Mouse (Mus musculus) adrenal gland (tissue): ENCODE results near the gene Hist1h2bg.
"Not testable (repeated sequence)": the region's sequence is repeated elsewhere in the genome, so short reads cannot be mapped to it uniquely, and the experiment has no call there.

Source experiments
- intact Hi-C: fragments of 180-260 bp; cut with DNase I; formaldehyde crosslinking; loops from one replicate; pipeline ENCODE4 v1.15.1; 2025

The Hist1h2bg gene

DNA sequence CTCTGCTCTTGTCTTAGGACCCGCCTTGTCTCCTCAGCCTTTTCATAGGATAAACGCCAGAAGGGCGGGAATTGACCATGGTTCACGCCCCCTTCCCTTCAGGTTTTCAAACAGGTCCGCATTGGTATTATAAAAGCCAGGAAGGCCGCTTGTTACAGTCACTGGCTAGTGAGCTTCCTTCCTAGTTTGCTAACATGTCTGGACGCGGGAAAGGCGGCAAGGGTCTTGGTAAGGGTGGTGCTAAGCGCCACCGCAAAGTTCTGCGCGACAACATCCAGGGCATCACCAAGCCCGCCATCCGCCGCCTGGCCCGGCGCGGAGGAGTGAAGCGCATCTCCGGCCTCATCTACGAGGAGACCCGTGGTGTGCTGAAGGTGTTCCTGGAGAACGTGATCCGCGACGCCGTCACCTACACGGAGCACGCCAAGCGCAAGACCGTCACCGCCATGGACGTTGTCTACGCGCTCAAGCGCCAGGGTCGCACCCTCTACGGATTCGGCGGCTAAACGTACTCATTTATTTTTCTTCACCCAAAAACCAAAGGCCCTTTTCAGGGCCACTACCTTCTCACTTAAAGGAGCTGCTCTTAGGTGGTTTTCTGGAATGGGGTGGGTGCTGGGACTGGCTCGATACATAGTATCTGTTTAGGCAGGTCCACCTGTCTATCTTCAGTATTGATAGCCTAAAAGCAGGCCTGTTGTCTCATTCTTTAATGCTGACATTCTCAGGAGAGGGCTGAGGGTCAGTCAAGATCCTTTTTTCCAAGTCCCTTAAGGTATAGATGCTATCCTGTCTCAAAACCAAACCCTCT is 10.4 kb downstream of the Hist1h2bg start, which contains the start of gene Hist1h4d:
Hist1h4d (plus strand) TSS at position 191 of the 811 bp plus-strand sequence.
- intact Hi-C loops = loop anchor here (5.0 kb wide), 2 partner anchors 36 to 181 kb away; partner anchors contain the start of genes Hist1h1a, Hist1h3a and Hist1h4a

DNA sequence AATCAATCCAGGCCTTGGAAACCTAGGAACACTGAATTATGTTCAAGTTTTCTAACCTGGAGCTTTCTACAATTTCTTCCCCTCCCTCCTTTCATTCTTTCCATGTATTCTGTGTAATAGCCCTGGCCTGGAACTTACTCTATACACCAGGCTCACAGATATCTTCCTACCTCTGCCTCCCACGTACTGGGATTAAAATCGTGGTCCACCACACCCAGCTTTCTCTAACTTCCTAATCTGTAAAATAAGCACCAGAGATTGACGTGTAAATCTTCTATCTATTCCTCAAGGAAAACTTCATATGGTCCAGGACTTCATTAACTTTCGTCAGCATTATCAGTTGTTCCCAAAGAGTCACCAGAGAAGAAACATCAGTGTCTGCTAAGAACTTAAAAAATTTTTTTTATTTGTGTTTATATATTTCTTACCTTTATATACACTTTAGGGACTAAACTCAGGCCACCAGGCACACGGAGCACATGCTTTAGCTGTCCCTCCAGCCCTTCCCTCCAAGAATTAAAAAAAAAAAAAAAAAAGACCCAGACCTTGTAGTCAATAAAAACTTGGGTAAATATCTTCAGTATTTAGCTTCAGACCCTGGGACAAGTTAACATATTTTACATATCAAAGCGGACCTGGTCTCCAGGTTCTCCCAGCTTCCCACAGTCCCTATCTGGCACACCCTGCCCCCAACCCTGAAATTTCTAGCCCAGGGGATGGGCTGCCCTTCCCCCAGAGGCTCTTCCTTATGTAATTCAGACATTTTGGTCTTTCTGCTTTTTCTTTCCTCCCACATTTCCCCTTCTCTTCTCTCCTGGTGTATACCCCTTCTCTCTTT is 11.2 kb downstream of the Hist1h2bg start:
- intact Hi-C loops = loop anchor here (5.0 kb wide), 2 partner anchors 35 to 180 kb away; partner anchors contain the start of genes Hist1h1a, Hist1h3a and Hist1h4a

GRCm38 (mm10) chr13:23583387-23584068 is 12.3 kb downstream of the Hist1h2bg start:
- intact Hi-C loops = loop anchor here (5.0 kb wide), 2 partner anchors 34 to 179 kb away; partner anchors contain the start of genes Hist1h1a, Hist1h3a and Hist1h4a

GRCm38 (mm10) chr13:23584331-23584730 is 13.1 kb downstream of the Hist1h2bg start:
- intact Hi-C loops = loop anchor here (5.0 kb wide), 2 partner anchors 33 to 178 kb away; partner anchors contain the start of genes Hist1h1a, Hist1h3a and Hist1h4a

DNA sequence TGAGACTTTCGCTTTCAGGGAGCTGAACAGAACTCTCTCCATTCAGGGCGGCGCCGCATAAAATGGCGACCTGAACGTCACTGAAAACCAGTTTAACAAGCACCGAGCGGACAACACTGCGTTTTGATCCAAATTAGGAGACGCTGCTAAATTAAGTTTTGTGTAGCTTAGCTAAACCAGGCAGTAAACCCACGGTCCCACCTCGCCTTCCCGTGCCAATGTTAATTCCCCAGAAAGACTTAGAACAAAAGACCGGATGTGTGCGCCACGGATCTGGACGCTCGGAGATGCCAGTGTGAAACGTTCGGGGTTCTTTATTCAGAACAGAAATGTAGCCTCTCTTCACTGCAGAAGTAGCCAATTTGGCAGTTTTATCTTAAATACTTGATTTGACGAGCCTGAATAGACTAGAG is 13.8 kb downstream of the Hist1h2bg start:
- intact Hi-C loops = no loop called here

DNA sequence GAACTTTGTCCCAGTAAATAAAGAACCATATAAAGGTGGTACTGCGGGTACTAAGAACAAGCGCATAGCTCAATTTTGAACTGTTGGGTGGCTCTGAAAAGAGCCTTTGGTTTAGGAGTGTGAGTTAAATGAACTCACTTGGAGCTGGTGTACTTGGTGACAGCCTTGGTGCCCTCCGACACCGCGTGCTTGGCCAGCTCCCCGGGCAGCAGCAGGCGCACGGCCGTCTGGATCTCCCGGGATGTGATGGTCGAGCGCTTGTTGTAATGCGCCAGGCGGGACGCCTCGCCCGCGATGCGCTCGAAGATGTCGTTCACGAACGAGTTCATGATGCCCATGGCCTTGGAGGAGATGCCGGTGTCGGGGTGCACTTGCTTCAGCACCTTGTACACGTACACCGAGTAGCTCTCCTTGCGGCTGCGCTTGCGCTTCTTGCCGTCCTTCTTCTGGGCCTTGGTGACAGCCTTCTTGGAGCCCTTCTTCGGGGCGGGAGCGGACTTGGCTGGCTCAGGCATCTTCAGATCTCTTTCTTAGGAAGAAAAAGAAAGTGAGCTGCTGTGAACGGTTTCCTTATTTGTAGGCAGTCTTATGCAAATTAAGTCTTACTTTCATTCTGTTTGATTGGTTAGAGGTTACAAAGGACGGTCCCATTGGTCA is 14.4 kb downstream of the Hist1h2bg start:
- intact Hi-C loops = not testable (repeated sequence)

DNA sequence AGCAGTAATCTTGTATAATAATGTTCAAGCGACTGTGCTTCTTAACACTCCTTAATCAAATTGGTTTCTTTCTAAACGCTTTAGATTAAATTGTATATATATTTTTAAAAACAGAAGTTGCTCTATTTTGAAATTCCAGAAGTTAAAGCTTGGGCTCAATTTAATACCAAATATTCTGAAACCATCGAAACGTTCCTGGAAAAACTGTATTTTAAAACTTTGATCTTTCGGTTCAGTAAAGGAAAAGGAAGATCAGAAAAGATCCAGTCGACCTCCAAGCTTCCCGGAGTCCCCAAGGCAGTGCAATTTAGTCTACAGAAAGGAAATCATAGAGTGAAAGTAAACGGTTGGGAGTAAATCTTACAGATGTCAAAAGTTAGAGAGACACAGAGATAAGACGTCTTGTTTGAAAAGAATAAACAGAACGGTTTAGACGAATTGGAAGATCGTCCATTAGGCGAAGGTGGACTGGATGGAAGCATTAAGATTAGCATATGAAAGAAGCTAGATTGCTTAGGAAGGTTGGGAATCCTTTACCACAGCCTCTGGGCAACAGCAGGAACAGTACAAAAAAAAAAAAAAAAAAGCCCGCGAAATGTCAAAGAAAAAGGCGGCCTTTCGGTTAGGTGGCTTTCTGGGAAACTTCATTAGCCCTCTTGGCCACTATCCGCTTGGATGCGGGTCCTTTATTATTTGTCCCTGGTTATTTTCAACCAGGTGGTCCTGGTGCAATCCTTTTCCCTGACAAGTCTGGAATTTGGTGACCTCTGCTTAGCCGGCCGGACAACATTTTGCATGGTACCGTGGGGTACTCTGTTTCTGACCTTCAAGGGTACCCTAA is 15.1 kb downstream of the Hist1h2bg start:
- intact Hi-C loops = no loop called here

DNA sequence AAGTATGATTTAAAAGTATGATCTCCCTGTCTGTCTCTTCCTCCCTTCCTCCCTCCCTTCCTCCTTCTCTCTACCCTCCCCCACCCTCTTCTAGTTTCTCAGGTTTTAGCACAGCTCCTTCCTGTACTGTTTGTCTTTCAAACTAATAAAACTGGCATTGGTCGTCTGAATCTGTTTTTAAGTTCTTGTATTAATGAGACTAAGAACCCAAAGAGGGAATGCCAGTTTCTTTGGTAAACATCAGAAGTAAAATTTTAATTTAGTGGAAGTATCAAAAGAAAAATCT is 15.7 kb downstream of the Hist1h2bg start:
- intact Hi-C loops = no loop called here

GRCm38 (mm10) chr13:23591206-23591605 is 20.0 kb downstream of the Hist1h2bg start:
- intact Hi-C loops = loop anchor here (10.0 kb wide), 1 partner anchor 166 kb away; the partner anchor contains the start of gene Abt1

- intact Hi-C loops = loop anchor here (10.0 kb wide), 1 partner anchor 167 kb away; the partner anchor contains the start of gene Abt1
Observed at GRCm38 (mm10) chr13:23591886-23592285, 20.7 kb downstream of the Hist1h2bg start.

DNA sequence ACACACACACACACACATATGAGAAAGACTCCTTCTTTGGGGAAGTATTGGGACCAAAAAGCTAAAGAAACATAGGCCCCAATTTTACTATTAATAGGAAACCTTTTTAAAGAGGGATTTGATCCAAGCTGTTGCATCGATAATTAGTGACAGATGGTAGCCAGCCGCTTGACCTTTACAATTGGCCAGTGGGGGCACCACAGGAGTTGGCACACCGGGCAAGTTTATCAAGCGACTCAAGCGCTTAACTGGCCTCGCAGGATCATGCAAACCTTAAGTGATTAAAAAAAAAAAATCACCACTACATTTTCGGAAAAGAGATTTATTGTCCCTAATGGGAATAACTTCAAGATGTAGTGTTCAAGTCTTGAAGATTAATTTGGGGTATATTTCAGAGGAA is 21.4 kb downstream of the Hist1h2bg start:
- intact Hi-C loops = loop anchor here (10.0 kb wide), 1 partner anchor 168 kb away; the partner anchor contains the start of gene Abt1

GRCm38 (mm10) chr13:23593051-23593770 is 22.0 kb downstream of the Hist1h2bg start:
- intact Hi-C loops = loop anchor here (10.0 kb wide), 1 partner anchor 168 kb away; the partner anchor contains the start of gene Abt1

DNA sequence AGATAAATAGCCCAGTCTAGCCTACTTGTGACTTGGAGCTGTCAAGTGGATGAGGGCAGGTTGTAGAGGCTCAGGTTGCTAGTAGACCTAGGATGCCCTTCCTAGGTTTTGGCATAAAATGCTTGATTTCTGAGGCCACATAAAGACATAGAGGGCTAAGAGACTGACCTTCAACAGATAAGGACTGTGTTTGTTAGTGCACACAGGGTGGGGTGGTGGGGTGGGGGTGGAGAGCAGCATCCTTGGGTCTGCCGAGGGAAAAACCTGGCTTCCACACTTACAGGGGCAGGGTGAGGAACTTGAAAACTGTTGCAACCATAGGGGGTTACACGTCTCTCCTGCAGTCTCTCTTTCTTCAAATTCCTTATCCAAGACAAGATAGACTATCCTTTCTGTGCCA is 24.0 kb downstream of the Hist1h2bg start:
- intact Hi-C loops = loop anchor here (10.0 kb wide), 1 partner anchor 170 kb away; the partner anchor contains the start of gene Abt1

DNA sequence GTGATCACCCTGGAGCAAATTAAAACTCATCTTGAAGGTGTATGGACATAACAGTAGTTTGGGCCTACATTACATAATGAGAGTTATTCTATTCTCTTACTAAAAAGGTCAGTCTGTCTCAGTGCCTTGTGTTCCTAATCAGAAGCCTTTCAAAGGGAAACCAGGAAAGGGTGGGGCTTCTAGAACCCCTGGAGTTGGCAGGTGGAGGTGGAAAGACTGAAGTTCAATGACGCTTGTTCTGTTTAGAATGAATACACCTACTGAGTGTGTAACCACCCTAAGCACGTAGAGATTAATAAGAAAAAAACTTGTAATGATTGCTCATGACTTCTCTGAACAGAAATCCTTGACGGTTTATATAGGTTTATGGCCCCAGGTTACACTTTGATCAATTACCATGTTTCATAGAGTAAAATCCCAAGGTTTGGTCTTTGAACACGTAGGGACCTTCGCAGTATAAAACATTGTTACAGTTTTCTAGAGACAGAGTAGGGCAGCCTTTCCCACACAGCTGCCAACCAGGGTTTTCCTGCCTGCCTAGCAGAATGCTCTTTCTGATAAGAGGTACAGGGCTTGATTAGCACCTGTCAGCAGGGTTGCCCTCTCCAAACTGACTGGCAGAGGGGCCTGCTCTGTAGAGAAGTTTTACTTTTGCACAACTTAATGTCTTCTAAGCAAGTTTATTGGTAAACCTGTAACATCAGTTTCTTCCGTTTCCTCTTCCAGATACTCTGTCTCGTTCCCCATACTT is 24.6 kb downstream of the Hist1h2bg start:
- intact Hi-C loops = loop anchor here (10.0 kb wide), 1 partner anchor 171 kb away; the partner anchor contains the start of gene Abt1

DNA sequence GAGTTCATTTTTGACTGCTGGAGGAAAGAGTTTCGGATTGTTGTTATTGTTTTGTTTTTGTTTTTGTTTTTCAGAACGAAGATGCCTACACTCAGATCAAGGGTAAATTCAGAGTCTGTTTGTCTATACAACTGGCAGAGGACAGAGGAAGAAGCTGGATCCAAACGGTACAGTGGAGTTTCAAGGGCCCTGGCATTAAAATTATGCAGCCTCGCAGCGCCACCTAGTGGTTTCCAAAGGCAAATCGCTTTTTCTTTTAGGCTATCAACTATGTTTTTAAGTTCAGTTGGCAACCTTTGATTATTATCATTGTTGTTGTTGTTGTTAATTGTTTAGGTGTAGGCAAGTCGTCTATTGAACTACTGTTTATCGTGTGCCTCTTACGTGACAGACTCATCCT is 26.8 kb downstream of the Hist1h2bg start:
- intact Hi-C loops = loop anchor here (10.0 kb wide), 1 partner anchor 173 kb away; the partner anchor contains the start of gene Abt1

- intact Hi-C loops = no loop called here
Observed at GRCm38 (mm10) chr13:23603182-23603699, 32.0 kb downstream of the Hist1h2bg start.

DNA sequence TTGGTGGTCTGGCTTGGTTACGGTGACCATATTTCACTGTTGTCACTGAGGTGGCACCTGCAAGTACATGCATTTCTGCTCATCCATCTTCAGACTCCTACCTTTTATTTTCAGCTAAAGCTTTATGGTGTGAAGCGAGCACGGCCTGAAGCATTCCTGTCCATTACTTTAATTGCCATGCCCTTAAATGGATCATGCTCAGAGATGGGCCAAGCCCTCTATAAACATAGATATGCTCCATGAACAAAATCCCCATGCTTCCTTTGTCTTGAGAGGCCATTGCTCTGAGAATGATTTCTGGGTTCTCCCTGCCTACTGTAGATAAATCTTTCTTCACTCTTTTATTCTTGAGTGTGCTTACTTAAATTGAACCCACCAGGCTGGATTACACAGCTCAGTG is 33.3 kb downstream of the Hist1h2bg start:
- intact Hi-C loops = no loop called here

DNA sequence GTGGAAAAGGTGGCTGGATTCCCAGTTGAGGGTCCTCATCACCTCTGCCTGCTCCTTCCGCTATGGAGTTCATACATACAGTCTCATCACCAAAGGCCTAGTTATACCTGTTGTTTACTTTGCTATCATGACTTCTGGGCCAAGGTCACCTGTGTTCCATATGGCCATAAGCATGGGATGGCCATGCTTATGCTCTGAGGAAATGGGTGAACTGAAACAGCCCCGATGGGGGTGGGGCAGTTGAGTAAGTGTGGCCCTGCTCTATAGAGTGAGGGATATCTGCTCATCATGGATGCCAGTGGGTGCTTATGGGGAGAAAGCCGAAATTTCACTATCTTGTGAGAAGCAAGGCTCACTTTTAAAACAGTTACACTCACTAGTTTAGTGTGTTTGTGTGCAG is 33.9 kb downstream of the Hist1h2bg start:
- intact Hi-C loops = no loop called here
